Mouse (Mus musculus) thymus, adult 2 months (tissue): Measurements from ENCODE around the gene Bmp6.

ENCODE experiments used
- CTCF ChIP-seq: fragments of 200-500 bp; IDR thresholded peaks from 2 replicates; pipeline ENCODE4 v1.5.1; 2012; ENCODE audit warnings: mild to moderate bottlenecking, control low read depth, low read length, moderate library complexity, borderline replicate concordance; ENCODE audit not compliant: control insufficient read depth, poor library complexity, insufficient read depth; ENCODE audit errors: extremely low read depth
- POLR2A ChIP-seq: fragments of 200-500 bp; IDR thresholded peaks from 2 replicates; pipeline ENCODE4 v1.6.1; 2012; ENCODE audit warnings: mild to moderate bottlenecking, low read length, control low read depth, moderate library complexity; ENCODE audit not compliant: control insufficient read depth, poor library complexity, insufficient read depth; ENCODE audit errors: extremely low read depth

- TF ChIP-seq POLR2A (no peak), CTCF (no peak)
These were observed 192.6 kb downstream of the Bmp6 start for GRCm38 (mm10) chr13:38537521-38537920.
